Mouse (Mus musculus) limb, embryonic 13.5 days (tissue): Measurements from ENCODE around the gene Timm8a2. TPM values are rescaled to one million over a fixed set of nuclear protein-coding genes. Genes with fewer than 3 reads are reported as not detected.

Experiments used
- ATAC-seq: fragments of 200-750 bp; cut with Nextera tagmentation; 2 replicates; pipeline ENCODE4 v1.8.0; 2017; ENCODE audit warnings: low read depth, moderate number of reproducible peaks, moderate TSS enrichment; ENCODE audit not compliant: low FRiP score
- H3K27ac ChIP-seq: fragments of 300-500 bp; sonication (generic); 2 replicates; pipeline ENCODE4 v1.5.1; 2015; ENCODE audit warnings: inconsistent platforms, mild to moderate bottlenecking, moderate library complexity
- H3K27me3 ChIP-seq: fragments of 300-500 bp; sonication (generic); 2 replicates; pipeline ENCODE4 v1.6.1; 2015; ENCODE audit warnings: mild to moderate bottlenecking, inconsistent platforms
- H3K36me3 ChIP-seq: fragments of 300-500 bp; sonication (generic); 2 replicates; pipeline ENCODE4 v1.6.1; 2015; ENCODE audit warnings: inconsistent platforms, mild to moderate bottlenecking, moderate library complexity
- H3K4me1 ChIP-seq: fragments of 300-500 bp; sonication (generic); 2 replicates; pipeline ENCODE4 v1.6.1; 2015; ENCODE audit warnings: inconsistent platforms
- H3K4me2 ChIP-seq: fragments of 300-500 bp; sonication (generic); replicated peaks from 2 replicates; pipeline ENCODE4 v1.6.1; 2015; ENCODE audit warnings: inconsistent platforms, mild to moderate bottlenecking, moderate library complexity
- H3K4me3 ChIP-seq: fragments of 300-500 bp; sonication (generic); 2 replicates; pipeline ENCODE4 v1.5.1; 2015; ENCODE audit warnings: moderate library complexity, mild to moderate bottlenecking, inconsistent platforms
- H3K9ac ChIP-seq: fragments of 300-500 bp; sonication (generic); 2 replicates; pipeline ENCODE4 v1.6.1; 2015; ENCODE audit warnings: mild to moderate bottlenecking, inconsistent platforms
- H3K9me3 ChIP-seq: fragments of 300-500 bp; sonication (generic); 2 replicates; pipeline ENCODE4 v1.6.1; 2016; ENCODE audit warnings: inconsistent platforms
- WGBS: fragments of 180-500 bp; shearing (Covaris S2); methylation state at CpG from one replicate; pipeline ENCODE4 v1.1.7; 2015; 5-methylcytosine and 5-hydroxymethylcytosine counted together
- polyA plus RNA-seq: library from polyadenylated mRNA; unstranded; fragments of >200 nt; fragmentation: Nextera tagmentation; extraction: Ambion mirVana; gene quantifications from 2 replicates; pipeline ENCODE4 v1.2.1, GENCODE M21; 2015

Gene Timm8a2
- polyA plus RNA-seq, 1 experiment from 2014 or later = not detected

DNA sequence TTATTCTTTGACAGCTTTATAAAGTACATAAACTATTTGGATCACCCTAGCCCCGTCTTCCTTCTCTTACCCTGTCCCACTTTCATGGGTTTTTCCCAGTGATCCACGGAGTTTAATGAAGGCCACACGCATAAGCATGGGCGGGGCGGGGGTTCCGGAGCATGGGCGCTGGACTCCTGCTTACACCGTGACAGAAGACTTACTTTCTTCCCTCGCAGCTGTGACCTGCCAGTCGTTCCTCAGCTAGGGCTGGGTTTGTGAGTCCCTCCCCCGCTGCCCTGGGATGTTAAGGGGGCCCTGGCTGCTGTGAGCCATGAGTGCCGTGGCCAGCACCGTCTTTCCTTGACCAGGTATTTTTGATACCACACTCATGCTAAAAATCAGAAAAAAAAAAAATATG is 21.7 kb upstream of the Timm8a2 start:
- H3K9ac ChIP-seq = no peak overlapping the region
- ATAC-seq = peak; percentile 52
- H3K4me1 ChIP-seq = peaks cover 21% of the 10 kb centered on the region
- H3K9me3 ChIP-seq = no peaks in the 10 kb centered on the region
- 51% methylated on average over 13 of the region's 13 CpGs for WGBS
- no peak overlapping the region for H3K27ac ChIP-seq
- H3K36me3 ChIP-seq = peaks cover 50% of the 10 kb centered on the region
- no peak overlapping the region for H3K4me3 ChIP-seq
- no peaks in the 10 kb centered on the region for H3K27me3 ChIP-seq
- no peak overlapping the region for H3K4me2 ChIP-seq

DNA sequence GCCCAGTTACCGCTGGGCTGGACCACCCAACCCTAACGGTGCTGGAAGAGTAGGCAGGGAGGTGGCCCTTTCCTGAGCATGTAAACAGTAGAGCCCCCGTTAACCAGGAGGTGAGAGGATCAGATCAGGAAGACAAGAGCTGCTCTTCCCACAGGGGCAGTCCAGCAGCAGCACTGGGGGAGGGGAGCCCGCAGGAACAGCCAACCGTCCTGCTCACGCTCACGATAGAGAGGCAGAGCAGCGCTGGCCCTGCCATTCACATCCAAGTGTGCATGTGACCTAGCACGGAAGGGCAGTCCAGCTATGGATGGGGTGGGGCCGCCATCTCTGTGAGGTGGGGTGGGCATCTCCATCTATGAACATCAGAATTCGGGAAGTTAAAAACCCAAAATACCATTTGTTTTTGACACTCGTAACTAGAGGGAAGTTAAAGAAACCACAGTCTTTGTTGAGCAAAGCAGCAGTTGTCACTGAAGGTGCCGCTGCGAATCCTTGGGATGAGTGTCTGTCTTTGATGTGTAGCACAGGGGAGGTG is 21.0 kb upstream of the Timm8a2 start:
- no peak for ATAC-seq
- Histone ChIP-seq H3K9me3 (no peaks in the 10 kb centered on the region), H3K4me3 (no peak overlapping the region), H3K27me3 (no peaks in the 10 kb centered on the region), H3K9ac (no peak overlapping the region), H3K27ac (no peak overlapping the region), H3K4me1 (peaks cover 28% of the 10 kb centered on the region), H3K36me3 (peaks cover 50% of the 10 kb centered on the region), H3K4me2 (no peak overlapping the region)
- 79% methylated on average over 14 of the region's 14 CpGs for WGBS

DNA sequence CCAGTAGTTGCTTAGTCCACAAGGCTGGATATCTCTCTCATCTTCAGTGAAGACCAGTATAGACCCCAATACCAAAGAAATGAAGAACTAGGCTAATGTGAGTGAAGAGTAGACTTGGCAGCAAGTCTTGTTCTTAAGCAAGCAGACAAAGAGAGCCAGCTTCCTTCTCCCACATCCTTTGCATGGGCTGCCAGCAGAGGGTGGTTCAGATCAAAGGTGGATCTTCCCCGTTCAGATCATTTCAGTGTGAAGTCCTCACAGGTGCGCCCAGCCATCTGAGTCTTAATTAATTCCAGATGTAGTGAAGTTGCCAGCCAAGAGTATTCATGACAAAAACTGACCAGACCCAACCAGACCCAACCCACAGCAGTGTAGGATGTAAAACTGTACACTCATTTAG is 16.5 kb upstream of the Timm8a2 start:
- WGBS = 12% methylated on average over 2 of the region's 2 CpGs
- Histone ChIP-seq H3K27me3 (no peaks in the 10 kb centered on the region), H3K4me1 (peaks cover 26% of the 10 kb centered on the region)

DNA sequence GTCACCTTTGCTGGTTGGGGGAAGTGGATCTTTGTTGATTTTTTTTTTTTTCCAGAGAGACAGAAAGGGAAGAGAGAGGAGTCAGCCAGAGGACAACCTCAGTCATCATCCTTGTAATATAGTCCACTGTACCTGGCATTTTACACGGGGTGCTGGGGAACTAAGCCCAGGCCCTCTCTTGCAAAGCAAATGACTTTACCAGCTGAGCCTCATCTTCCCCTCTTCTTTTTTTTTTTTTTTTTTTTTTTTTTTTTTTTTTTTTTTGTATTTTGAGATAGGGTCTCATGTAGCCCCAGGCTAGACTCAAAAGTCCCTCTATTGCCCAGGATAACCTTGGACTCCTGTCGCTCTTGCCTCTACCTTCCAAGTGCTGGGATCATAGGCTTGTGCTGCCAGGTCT is 15.1 kb upstream of the Timm8a2 start:
- 95% methylated on average over 2 of the region's 2 CpGs for WGBS

More for the DNA sequence above, 16.5 kb upstream of the Timm8a2 start:
- Histone ChIP-seq H3K4me2 (no peak overlapping the region), H3K4me3 (no peak overlapping the region), H3K9ac (no peak overlapping the region), H3K27ac (no peak overlapping the region), H3K36me3 (peaks cover 43% of the 10 kb centered on the region), H3K9me3 (no peaks in the 10 kb centered on the region)
- no peak for ATAC-seq

DNA sequence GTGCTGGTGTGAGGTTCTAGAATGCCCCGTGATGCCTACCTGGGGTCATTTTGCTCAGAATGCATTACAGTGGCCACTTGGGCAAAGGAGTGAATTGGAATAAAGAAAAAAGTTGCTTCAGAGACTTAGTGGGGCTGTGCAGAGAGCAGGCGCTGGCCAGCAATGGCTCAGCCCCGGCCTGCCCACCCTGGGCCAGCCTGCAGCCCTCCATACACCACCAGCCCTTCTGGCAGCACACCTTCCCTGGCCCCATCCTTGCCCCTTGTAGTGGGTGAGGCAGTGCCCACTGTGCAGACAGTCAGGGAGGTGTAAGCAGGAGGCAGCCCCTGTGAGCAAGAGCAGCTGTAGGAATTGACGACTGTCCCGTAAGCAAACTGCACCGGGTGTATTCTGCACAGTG is 13.9 kb upstream of the Timm8a2 start:
- Histone ChIP-seq H3K36me3 (peaks cover 36% of the 10 kb centered on the region), H3K4me2 (no peak overlapping the region), H3K4me1 (peaks cover 21% of the 10 kb centered on the region), H3K4me3 (no peak overlapping the region), H3K27me3 (no peaks in the 10 kb centered on the region), H3K9me3 (no peaks in the 10 kb centered on the region), H3K9ac (no peak overlapping the region), H3K27ac (no peak overlapping the region)
- 90% methylated on average over 6 of the region's 6 CpGs for WGBS
- no peak for ATAC-seq

More for the DNA sequence above, 15.1 kb upstream of the Timm8a2 start:
- Histone ChIP-seq H3K4me3 (no peak overlapping the region), H3K4me1 (peaks cover 21% of the 10 kb centered on the region), H3K27ac (no peak overlapping the region), H3K36me3 (peaks cover 42% of the 10 kb centered on the region), H3K4me2 (no peak overlapping the region), H3K9ac (no peak overlapping the region), H3K9me3 (no peaks in the 10 kb centered on the region), H3K27me3 (no peaks in the 10 kb centered on the region)
- ATAC-seq = no peak

DNA sequence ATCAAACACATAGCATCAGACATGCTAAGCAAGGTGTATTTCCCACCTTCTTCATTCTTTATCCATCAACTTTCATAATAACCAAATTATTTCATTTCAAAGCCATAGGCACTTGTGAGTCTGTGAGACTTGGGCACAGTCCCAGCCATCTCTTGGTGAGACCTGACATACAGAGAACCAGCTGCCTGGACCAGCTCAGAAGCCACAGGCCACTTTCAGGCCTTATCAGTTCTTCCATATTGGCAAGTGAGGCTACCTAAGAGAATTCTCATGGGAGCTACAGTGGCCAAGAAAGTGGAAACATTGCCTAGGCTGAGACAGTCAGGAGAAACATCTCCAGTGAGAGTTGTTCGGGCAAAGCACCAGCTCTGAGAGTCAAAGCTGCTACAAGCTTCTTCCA is 11.4 kb upstream of the Timm8a2 start:
- WGBS = 87% methylated on average over 1 of the region's 1 CpGs
- H3K36me3 ChIP-seq = peaks cover 35% of the 10 kb centered on the region

DNA sequence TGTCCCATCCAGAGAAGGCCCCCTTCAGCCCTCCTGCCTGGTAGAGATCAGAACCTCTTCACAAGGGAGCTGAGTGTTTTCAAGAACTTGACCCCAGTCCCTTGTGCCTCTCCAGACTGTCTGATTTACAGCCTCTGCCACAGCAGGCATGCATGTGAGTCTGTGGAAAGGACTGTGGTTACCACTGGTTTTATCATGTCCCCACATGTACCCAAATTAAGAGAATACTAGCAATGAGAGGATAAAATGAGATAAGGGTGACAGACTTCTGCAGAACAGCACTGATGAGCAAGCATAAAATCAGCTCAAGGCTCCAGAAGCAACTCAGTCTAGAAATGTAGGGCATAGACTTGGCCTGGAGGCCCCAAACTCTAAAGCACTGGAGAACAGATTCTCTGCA is 10.5 kb upstream of the Timm8a2 start:
- no peak for ATAC-seq
- H3K4me2 ChIP-seq = no peak overlapping the region
- H3K4me3 ChIP-seq = no peak overlapping the region
- H3K36me3 ChIP-seq = peaks cover 35% of the 10 kb centered on the region
- no peak overlapping the region for H3K27ac ChIP-seq
- H3K9ac ChIP-seq = no peak overlapping the region
- no peaks in the 10 kb centered on the region for H3K9me3 ChIP-seq
- no peaks in the 10 kb centered on the region for H3K4me1 ChIP-seq
- H3K27me3 ChIP-seq = no peaks in the 10 kb centered on the region

More for the DNA sequence above, 11.4 kb upstream of the Timm8a2 start:
- Histone ChIP-seq H3K9ac (no peak overlapping the region), H3K4me1 (peaks cover 5% of the 10 kb centered on the region), H3K27ac (no peak overlapping the region), H3K9me3 (no peaks in the 10 kb centered on the region), H3K27me3 (no peaks in the 10 kb centered on the region), H3K4me3 (no peak overlapping the region), H3K4me2 (no peak overlapping the region)
- no peak for ATAC-seq

DNA sequence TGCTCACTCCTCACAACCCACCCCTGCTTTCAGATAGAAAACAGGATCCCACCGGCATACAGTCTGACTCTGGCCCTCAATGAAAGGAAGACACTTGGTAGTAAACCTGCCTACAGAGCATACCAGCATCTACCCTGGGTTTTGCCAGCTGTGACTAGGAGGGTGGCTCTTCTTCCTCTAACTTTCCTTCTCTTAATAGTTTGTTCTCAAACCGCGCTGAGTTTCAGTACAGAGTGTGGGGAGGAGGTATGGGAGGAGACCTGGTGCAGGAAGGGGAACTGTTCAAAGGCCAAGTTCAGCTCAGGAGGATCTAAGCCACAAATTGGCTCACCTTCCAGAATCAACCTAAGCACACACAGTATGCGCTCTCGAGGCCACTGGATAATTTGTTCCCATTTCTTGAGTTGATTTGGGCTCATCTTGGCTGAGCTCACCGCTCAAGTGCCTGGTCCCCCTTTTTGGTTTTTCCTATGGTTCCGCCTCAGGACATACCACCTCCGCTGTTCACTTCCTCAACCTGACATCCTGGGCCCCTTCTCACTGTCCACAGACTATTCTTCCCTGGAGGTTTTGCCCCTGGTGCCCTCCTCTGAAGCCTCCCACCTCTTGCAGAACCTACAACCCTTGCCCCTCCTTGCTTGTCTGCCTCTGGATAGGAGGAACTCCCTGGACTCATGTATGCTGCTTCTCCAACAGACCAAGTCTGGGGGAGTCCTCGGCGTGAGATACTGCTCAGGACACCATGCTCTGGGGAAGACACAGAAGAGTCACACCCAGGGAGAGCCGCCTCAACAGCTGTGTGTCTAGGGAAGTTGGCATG is 5.3 kb upstream of the Timm8a2 start:
- Histone ChIP-seq H3K4me1 (no peaks in the 10 kb centered on the region), H3K9me3 (no peaks in the 10 kb centered on the region), H3K4me3 (no peak overlapping the region), H3K27me3 (no peaks in the 10 kb centered on the region), H3K9ac (no peak overlapping the region), H3K36me3 (no peaks in the 10 kb centered on the region; the same call in 1 of the 2 replicates), H3K27ac (no peak overlapping the region), H3K4me2 (no peak overlapping the region)
- no peak for ATAC-seq
- 89% methylated on average over 11 of the region's 11 CpGs for WGBS

DNA sequence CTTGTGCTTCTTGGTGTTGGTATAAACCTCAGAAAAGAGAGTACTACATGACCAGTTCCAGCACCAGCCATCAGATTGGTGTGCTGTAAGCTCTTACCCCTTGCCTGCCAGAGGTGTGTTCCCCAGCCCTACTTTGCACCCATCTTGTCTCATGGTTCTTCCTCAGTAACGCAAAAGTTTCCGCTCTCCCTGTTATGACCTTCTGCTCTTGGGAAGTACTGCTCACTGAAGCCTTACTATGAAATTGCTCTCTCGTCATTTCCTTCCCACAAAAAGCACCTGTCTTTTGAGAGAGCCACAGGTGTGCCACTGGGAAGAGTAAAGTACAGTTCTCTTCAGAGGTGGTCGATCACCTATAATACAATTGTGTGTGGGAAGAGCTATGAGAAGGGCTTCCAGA is 4.6 kb upstream of the Timm8a2 start:
- Histone ChIP-seq H3K27ac (no peak overlapping the region), H3K9ac (no peak overlapping the region), H3K4me1 (no peaks in the 10 kb centered on the region), H3K27me3 (no peaks in the 10 kb centered on the region), H3K36me3 (no peaks in the 10 kb centered on the region), H3K4me2 (no peak overlapping the region), H3K9me3 (no peaks in the 10 kb centered on the region), H3K4me3 (no peak overlapping the region)
- 88% methylated on average over 4 of the region's 4 CpGs for WGBS
- no peak for ATAC-seq

DNA sequence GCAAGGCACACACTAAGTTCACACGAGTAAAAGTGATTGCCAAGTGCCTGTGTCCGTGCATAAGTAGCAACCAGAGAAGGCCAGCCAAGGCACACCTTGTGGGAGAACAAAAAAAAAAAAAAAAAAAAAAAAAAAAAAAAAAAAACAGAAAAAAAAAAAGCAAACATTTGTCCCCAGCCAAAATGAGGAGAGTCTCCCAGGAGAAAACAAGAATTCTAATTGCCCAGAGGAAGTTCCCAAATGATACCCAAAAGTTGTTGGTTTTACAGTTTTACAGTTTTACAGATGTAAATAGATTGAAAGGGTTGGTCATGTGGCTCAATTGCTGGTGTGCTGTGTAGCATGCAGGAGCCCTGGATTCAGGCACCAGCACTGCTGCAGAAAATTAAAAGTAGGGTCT is 2.4 kb upstream of the Timm8a2 start:
- no peak overlapping the region for H3K4me2 ChIP-seq
- H3K9me3 ChIP-seq = no peaks in the 10 kb centered on the region
- ATAC-seq = no peak
- H3K27ac ChIP-seq = no peak overlapping the region
- H3K4me3 ChIP-seq = no peak overlapping the region
- no peaks in the 10 kb centered on the region for H3K27me3 ChIP-seq
- 81% methylated on average over 2 of the region's 2 CpGs for WGBS
- H3K36me3 ChIP-seq = no peaks in the 10 kb centered on the region
- no peak overlapping the region for H3K9ac ChIP-seq
- no peaks in the 10 kb centered on the region for H3K4me1 ChIP-seq

DNA sequence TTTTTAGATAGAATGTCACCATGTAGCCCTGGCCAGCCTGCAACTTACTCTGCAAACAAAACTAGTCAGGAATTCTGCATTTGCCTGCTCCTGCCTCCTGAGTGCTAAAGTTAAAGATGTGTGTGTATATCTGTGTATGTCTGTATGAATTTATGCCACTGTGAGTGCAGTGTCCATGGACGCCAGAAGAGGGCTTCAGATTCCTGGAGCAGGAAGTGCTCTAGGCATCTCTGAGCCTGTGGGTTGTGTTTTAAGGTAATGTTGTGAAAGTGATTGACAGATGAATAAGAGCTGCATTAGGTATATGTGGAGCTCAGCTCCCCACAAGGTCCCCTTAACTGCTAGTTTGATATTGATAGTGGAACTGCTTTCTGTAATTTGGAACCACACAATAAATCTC is 707 bp downstream of the Timm8a2 start:
- H3K4me3 ChIP-seq = no peak overlapping the region
- 86% methylated on average over 1 of the region's 1 CpGs for WGBS
- H3K9me3 ChIP-seq = no peaks in the 10 kb centered on the region
- no peaks in the 10 kb centered on the region for H3K27me3 ChIP-seq
- H3K27ac ChIP-seq = no peak overlapping the region
- H3K9ac ChIP-seq = no peak overlapping the region
- no peak overlapping the region for H3K4me2 ChIP-seq
- no peak for ATAC-seq
- no peaks in the 10 kb centered on the region for H3K36me3 ChIP-seq
- H3K4me1 ChIP-seq = no peaks in the 10 kb centered on the region; the same call in 1 of the 2 replicates

DNA sequence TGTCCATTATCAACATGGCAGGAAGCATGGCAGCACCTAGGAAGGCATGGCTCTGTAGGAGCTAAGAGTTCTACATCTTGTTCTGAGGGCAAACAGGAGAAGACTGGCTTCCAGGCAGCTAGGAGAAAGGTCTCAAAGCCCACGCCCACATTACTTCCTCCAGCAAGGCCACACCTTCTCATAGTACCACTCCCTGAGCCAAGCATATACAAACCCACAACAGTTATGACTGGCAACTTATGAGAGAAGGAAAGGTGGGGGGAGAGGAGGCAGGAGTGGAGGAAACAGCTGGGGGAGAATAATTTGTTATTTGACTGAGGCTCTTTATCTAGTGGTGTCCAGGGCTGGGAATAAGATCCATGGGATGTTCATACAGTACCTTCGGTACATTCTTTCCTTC is 1.4 kb downstream of the Timm8a2 start:
- WGBS = 93% methylated on average over 2 of the region's 2 CpGs
- H3K9ac ChIP-seq = no peak overlapping the region
- no peaks in the 10 kb centered on the region for H3K27me3 ChIP-seq
- no peaks in the 10 kb centered on the region for H3K9me3 ChIP-seq
- no peak overlapping the region for H3K4me2 ChIP-seq
- no peaks in the 10 kb centered on the region; the same call in 1 of the 2 replicates for H3K4me1 ChIP-seq
- H3K27ac ChIP-seq = no peak overlapping the region
- no peaks in the 10 kb centered on the region for H3K36me3 ChIP-seq
- no peak overlapping the region for H3K4me3 ChIP-seq
- ATAC-seq = no peak
